Mouse (Mus musculus) ovary, postnatal 10 days (tissue): ENCODE measurements around the gene Plbd2.

Experiments
- DNase-seq: peaks from one replicate; pipeline ENCODE4 v3.0.0; 2022; ENCODE audit warnings: low spot score

Gene Plbd2

GRCm38 (mm10) chr5:120436885-120437495 lies 66.4 kb downstream of the Plbd2 start:
- DNase-seq: no peak

DNA sequence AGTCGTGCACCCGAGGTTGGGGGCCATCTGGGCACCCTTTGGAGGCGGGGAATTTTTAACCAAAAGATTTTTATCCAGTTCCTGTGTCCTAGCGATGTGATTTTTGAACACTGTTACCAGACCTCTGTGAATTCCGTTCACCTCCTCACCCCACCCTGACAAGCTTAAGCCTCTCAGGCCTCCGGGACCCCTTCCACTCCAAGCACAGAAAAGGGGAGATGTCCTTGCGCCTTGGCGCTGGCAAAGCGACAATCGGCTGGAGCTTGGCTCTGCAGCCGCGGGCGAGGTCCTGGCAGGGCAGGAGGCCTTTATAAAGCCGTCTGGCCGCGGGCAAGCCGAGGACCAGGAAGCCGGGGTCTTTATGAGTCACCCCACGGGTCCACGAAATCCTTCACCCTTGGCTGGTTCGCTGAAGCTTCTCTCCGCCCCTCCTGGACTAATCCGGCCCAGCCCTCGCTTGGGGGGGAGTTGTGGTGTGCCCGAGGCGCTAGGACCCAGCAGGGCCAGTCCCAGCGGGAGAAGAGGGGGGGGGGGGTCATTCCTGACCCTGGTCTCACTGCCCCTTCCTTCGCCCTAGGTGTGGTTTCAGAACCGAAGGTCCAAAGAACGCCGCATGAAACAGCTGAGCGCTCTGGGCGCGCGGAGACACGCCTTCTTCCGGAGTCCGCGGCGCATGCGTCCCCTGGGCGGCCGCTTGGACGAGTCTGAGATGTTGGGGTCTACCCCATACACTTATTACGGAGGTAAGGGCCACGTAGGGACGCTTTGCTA lies 67.5 kb downstream of the Plbd2 start:
- DNase-seq: no peak

DNA sequence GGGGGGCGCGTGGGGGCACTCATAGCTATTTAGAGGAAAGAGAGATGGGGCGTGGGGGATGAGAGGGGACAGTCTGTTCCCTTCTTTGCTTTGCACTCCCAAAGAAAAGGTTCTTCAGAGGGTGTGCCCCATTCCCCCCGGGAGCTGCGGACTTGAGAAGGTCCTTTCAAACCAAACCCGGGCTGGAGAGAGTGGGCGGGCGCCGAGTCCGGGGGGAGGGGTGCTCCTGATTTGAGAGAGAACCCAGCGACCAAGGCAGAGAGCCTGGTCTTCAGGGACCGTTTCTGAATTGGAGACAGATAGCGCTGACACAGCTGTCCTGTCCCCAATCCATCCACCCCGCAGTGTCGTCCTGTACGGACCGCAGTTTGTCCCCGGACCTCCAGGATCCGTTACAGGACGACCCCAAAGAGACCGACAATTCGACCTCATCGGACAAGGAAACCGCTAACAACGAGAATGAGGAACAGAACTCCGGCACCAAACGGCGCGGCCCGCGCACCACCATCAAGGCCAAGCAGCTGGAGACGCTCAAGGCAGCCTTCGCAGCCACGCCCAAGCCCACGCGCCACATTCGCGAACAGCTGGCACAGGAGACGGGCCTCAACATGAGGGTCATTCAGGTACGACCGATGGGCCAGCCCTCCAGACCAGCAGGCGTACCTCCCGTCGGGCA lies 68.3 kb downstream of the Plbd2 start:
- no peak for DNase-seq

DNA sequence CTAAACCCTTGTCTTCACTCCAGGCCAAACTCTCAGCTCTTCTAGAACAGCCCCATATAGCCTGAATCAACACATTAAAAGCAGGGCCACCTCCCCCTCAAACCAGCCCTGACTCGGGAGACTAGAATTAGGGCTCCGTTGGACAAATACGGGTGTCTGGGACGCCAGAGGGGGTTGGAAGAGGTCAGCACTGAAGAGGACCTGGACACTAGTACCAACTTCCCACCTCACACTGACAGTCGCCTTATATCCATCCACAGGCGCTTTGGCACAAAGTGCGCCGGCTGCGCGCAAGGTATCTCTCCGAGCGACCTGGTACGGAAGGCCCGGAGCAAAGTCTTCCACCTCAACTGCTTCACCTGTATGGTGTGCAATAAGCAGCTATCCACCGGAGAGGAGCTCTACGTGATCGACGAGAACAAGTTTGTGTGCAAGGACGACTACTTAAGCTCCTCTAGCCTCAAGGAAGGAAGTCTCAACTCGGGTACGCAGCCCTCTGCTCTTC lies 69.1 kb downstream of the Plbd2 start:
- no peak for DNase-seq
